In the genomic region with DNA sequence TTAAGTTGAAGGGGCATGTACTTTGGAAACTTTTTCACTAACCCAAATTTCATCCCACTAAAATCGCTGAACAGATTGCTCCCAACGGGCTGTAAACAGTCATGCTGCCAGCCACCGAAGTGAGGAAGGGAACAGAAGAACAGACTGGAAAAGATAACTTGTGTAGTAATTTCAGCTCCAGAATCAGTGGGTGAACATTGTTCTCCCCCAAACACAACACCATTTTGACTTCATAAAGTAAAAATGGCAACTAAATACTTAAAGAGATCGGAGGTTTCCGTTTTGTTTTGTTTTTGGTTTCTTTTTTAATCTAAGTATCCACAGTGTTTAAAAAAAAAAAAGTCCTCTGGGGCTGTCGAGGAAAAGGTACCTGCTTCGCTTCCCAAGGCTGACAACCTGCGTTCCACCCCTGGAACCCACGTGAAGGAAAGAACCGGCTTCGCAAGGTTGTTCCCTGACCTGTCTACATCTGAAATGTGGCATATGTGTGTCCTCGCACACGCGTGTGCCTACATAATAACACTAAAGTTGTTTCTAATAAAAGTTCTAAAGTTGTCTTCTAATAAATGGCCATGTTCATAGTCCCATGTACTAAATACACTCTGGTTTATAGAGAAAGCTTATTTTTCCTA, we compare ENCODE assay signal across 8 mouse cellular contexts. TPM values are rescaled to one million over a fixed set of nuclear protein-coding genes. Genes with fewer than 3 reads are reported as not detected.
DNase-seq lines count a peak whose midpoint lies in the region; ATAC-seq and TF ChIP-seq lines count a peak whose summit lies in the region.

No protein-coding gene starts in this region.

- H3K36me3 ChIP-seq in intestine, embryonic 16.5 days (ENCODE audit: control insufficient read depth, insufficient read depth, low read length), result no peaks in the 10 kb centered on the region
- no peaks in the 10 kb centered on the region for H3K36me3 ChIP-seq in midbrain, postnatal 0 days (ENCODE audit: insufficient read depth, low read length)
- no peaks in the 10 kb centered on the region for H3K36me3 ChIP-seq in thymus, adult 2 months (ENCODE audit: control insufficient read depth, insufficient read depth, low read length)

- no peak for TF ChIP-seq CTCF in embryonic fibroblast, embryonic 13.5 days (IDR thresholded peaks at IDR 0.05; ENCODE audit: borderline replicate concordance, insufficient read depth, low read length)
- no peak for TF ChIP-seq CTCF in midbrain, postnatal 0 days (IDR thresholded peaks at IDR 0.05)
- TF ChIP-seq CTCF in thymus, adult 2 months (IDR thresholded peaks at IDR 0.05; ENCODE audit: borderline replicate concordance, control insufficient read depth, extremely low read depth, insufficient read depth, low read length, poor library complexity), result no peak

- no peak for TF ChIP-seq POLR2A in embryonic fibroblast, embryonic 13.5 days (IDR thresholded peaks at IDR 0.05; ENCODE audit: low read depth, low read length)
- TF ChIP-seq POLR2A in thymus, adult 2 months (IDR thresholded peaks at IDR 0.05; ENCODE audit: control insufficient read depth, extremely low read depth, insufficient read depth, low read length, poor library complexity), result no peak

- peaks cover 4% of the 10 kb centered on the region; the same call in 1 of the 2 replicates for H3K4me1 ChIP-seq in embryonic fibroblast, embryonic 13.5 days (ENCODE audit: control insufficient read depth, insufficient read depth, low read length)
- H3K4me1 ChIP-seq in intestine, embryonic 16.5 days (ENCODE audit: control insufficient read depth, insufficient read depth, low read length), result peaks cover 11% of the 10 kb centered on the region
- H3K4me1 ChIP-seq in midbrain, postnatal 0 days (ENCODE audit: insufficient read depth, low read length), result no peaks in the 10 kb centered on the region; the same call in 1 of the 2 replicates
- peaks cover 5% of the 10 kb centered on the region; the same call in 1 of the 2 replicates for H3K4me1 ChIP-seq in thymus, adult 2 months (replicated peaks; ENCODE audit: control insufficient read depth, insufficient read depth, low read length)

- no peak overlapping the region for H3K9ac ChIP-seq in intestine, embryonic 16.5 days (ENCODE audit: low read depth, low read length)
- H3K9ac ChIP-seq in midbrain, postnatal 0 days (replicated peaks; ENCODE audit: low read length, poor library complexity, severe bottlenecking), result no peak overlapping the region

- peak overlapping the region; percentile 31; the same call in 1 of the 2 replicates for H3K27ac ChIP-seq in embryonic fibroblast, embryonic 13.5 days (ENCODE audit: insufficient read depth, low read length)
- no peak overlapping the region for H3K27ac ChIP-seq in intestine, embryonic 16.5 days (ENCODE audit: low read length)
- H3K27ac ChIP-seq in midbrain, postnatal 0 days (ENCODE audit: low read depth, low read length), result no peak overlapping the region
- no peak overlapping the region for H3K27ac ChIP-seq in thymus, adult 2 months (ENCODE audit: control insufficient read depth, insufficient read depth, low read length)

- peak overlapping the region; percentile 42 for H3K4me2 ChIP-seq in intestine, embryonic 16.5 days (ENCODE audit: low read depth, low read length)
- H3K4me2 ChIP-seq in midbrain, postnatal 0 days (ENCODE audit: low read depth, low read length, poor library complexity, severe bottlenecking), result peak overlapping the region; percentile 78

- WGBS in intestine, embryonic 16.5 days, result 40% methylated on average over 14 of the region's 14 CpGs
- 55% methylated on average over 14 of the region's 14 CpGs for WGBS in midbrain, postnatal 0 days
- 33% methylated on average over 14 of the region's 14 CpGs for WGBS in thymus, adult 2 months

- peak overlapping the region; percentile 22 for H3K4me3 ChIP-seq in embryonic fibroblast, embryonic 13.5 days (ENCODE audit: insufficient read depth, low read length)
- H3K4me3 ChIP-seq in intestine, embryonic 16.5 days (ENCODE audit: low read length), result peak overlapping the region; percentile 20; the same call in 1 of the 2 replicates
- peak overlapping the region; percentile 97; the same call in 1 of the 2 replicates for H3K4me3 ChIP-seq in midbrain, postnatal 0 days (ENCODE audit: low read depth, low read length)
- no peak overlapping the region for H3K4me3 ChIP-seq in thymus, adult 2 months (ENCODE audit: control insufficient read depth, insufficient read depth, low read length)

- no peaks in the 10 kb centered on the region for H3K9me3 ChIP-seq in intestine, embryonic 16.5 days (ENCODE audit: control insufficient read depth, low read length)
- H3K9me3 ChIP-seq in midbrain, postnatal 0 days (ENCODE audit: low read length), result no peaks in the 10 kb centered on the region

- no peak for ATAC-seq in intestine, embryonic 16.5 days
- no peak for ATAC-seq in midbrain, postnatal 0 days (ENCODE audit: low FRiP score)

- DNase-seq in adrenal gland, postnatal 10 days, result peak; percentile 40
- no peak for DNase-seq in adrenal gland, adult 8-10 months
- peak; percentile 8 for DNase-seq in 3134 (ENCODE audit: extremely low read depth, insufficient read length, low spot score)
- DNase-seq in midbrain, postnatal 0 days (ENCODE audit: low spot score), result no peak
- no peak for DNase-seq in thymus, adult 2 months
- no peak for DNase-seq in urinary bladder, adult 18-20 months (ENCODE audit: low spot score in 2 of 2)

- no peaks in the 10 kb centered on the region for H3K27me3 ChIP-seq in intestine, embryonic 16.5 days (replicated peaks; ENCODE audit: control insufficient read depth, insufficient read depth, low read length)
- H3K27me3 ChIP-seq in midbrain, postnatal 0 days (ENCODE audit: insufficient read depth, low read length), result no peaks in the 10 kb centered on the region
- H3K27me3 ChIP-seq in thymus, adult 2 months (ENCODE audit: control insufficient read depth, insufficient read depth, low read length), result no peaks in the 10 kb centered on the region

RNA-seq across cellular contexts. Expression of a gene that starts 1.3 kb away (rescaled TPM):
- 10 to 100 TPM; 36.6 to 40.0 TPM for total RNA-seq in adrenal gland, postnatal 10 days (2021)
- 10 to 100 TPM; 41.4 to 62.6 (median 51.7) TPM for total RNA-seq in adrenal gland, adult 8-10 months (2022)
- 18.9 and 19.4 TPM in 2 replicates for polyA plus RNA-seq in embryonic fibroblast, embryonic 13.5 days (2011; ENCODE audit: insufficient read length, low read depth, missing spikeins)
- 7.0 and 7.2 TPM in 2 replicates for polyA plus RNA-seq in intestine, embryonic 16.5 days (2015; fragmentation: Nextera tagmentation; extraction: Ambion mirVana)
- 32.3 and 33.6 TPM in 2 replicates for total RNA-seq in midbrain, postnatal 0 days (2014; rRNA removed)
- polyA plus RNA-seq in midbrain, postnatal 0 days (2015; fragmentation: Nextera tagmentation; extraction: Ambion mirVana), result 6.3 and 7.7 TPM in 2 replicates
- polyA plus RNA-seq in thymus, adult 2 months (2012; rRNA removed), result 17.8 and 18.0 TPM in 2 replicates

RNA-seq across cellular contexts. Expression of a gene that starts 41.8 kb away (rescaled TPM):
- 10 to 100 TPM; 27.9 to 31.7 TPM for total RNA-seq in adrenal gland, postnatal 10 days (2021)
- 10 to 100 TPM; 25.5 to 30.2 (median 28.5) TPM for total RNA-seq in adrenal gland, adult 8-10 months (2022)
- polyA plus RNA-seq in embryonic fibroblast, embryonic 13.5 days (2011; ENCODE audit: insufficient read length, low read depth, missing spikeins), result 12.0 and 12.7 TPM in 2 replicates
- polyA plus RNA-seq in intestine, embryonic 16.5 days (2015; fragmentation: Nextera tagmentation; extraction: Ambion mirVana), result 21.3 and 22.8 TPM in 2 replicates
- 11.0 and 14.8 TPM in 2 replicates for total RNA-seq in midbrain, postnatal 0 days (2014; rRNA removed)
- 9.7 and 9.8 TPM in 2 replicates for polyA plus RNA-seq in midbrain, postnatal 0 days (2015; fragmentation: Nextera tagmentation; extraction: Ambion mirVana)
- polyA plus RNA-seq in thymus, adult 2 months (2012; rRNA removed), result 4.0 and 5.0 TPM in 2 replicates

RNA-seq across cellular contexts. Expression of a gene that starts 41.8 kb away (rescaled TPM):
- 10 to 100 TPM; 16.0 to 21.1 TPM for total RNA-seq in adrenal gland, postnatal 10 days (2021)
- total RNA-seq in adrenal gland, adult 8-10 months (2022), result 10 to 100 TPM; 14.2 to 19.3 (median 17.0) TPM
- 14.8 and 17.0 TPM in 2 replicates for polyA plus RNA-seq in embryonic fibroblast, embryonic 13.5 days (2011; ENCODE audit: insufficient read length, low read depth, missing spikeins)
- polyA plus RNA-seq in intestine, embryonic 16.5 days (2015; fragmentation: Nextera tagmentation; extraction: Ambion mirVana), result 33.4 and 33.5 TPM in 2 replicates
- total RNA-seq in midbrain, postnatal 0 days (2014; rRNA removed), result 19.8 and 41.7 TPM in 2 replicates
- polyA plus RNA-seq in midbrain, postnatal 0 days (2015; fragmentation: Nextera tagmentation; extraction: Ambion mirVana), result 39.1 and 44.4 TPM in 2 replicates
- polyA plus RNA-seq in thymus, adult 2 months (2012; rRNA removed), result 13.3 and 14.4 TPM in 2 replicates

Comparison
In these comparisons a context has a peak if more than half of its experiments do, and no peak if none do; other contexts are left out.
1. DNase-seq: peak in adrenal gland, postnatal 10 days (single experiment) and 3134 (single experiment); none in adrenal gland, adult 8-10 months (single experiment), midbrain, postnatal 0 days (single experiment), thymus, adult 2 months (single experiment) and urinary bladder, adult 18-20 months (0 of 2).